11 mouse cellular contexts compared by ENCODE assay signal in genomic region chr5:136465366-136465765, GRCm38 (mm10).
A peak's percentile ranks its signal among the peaks of the same experiment; 100 is the strongest.
DNase-seq lines count a peak whose midpoint lies in the region; ATAC-seq and TF ChIP-seq lines count a peak whose summit lies in the region.
"Had no signal": no experiment of that assay in that cellular context is flagged by ENCODE, and none has a peak within 500 bp of the region (broad histone marks: within the 10 kb centered on the region; RNA-seq: fewer than 3 reads in every experiment).

No protein-coding gene starts in this region.

- no peaks in the 10 kb centered on the region for H3K9me3 ChIP-seq in lung, postnatal 0 days (ENCODE audit: low read length)
- H3K9me3 ChIP-seq in stomach, embryonic 15.5 days: no peaks in the 10 kb centered on the region
- no peaks in the 10 kb centered on the region for H3K9me3 ChIP-seq in hindbrain, embryonic 13.5 days
- H3K9me3 ChIP-seq: forebrain, embryonic 13.5 days; hindbrain, embryonic 12.5 days had no signal

- peaks cover 14% of the 10 kb centered on the region; the same call in 1 of the 2 replicates for H3K36me3 ChIP-seq in heart, adult 2 months (ENCODE audit: control insufficient read depth, insufficient read depth, low read length)
- no peaks in the 10 kb centered on the region for H3K36me3 ChIP-seq in lung, postnatal 0 days (ENCODE audit: insufficient read depth, low read length)
- no peaks in the 10 kb centered on the region for H3K36me3 ChIP-seq in stomach, embryonic 15.5 days
- H3K36me3 ChIP-seq in hindbrain, embryonic 13.5 days: no peaks in the 10 kb centered on the region
- H3K36me3 ChIP-seq: hindbrain, embryonic 12.5 days had no signal

- H3K79me2 ChIP-seq in heart, adult 2 months (replicated peaks; ENCODE audit: control insufficient read depth, insufficient read depth, low read length): no peaks in the 10 kb centered on the region

- no peak for TF ChIP-seq CTCF in heart, adult 2 months (IDR thresholded peaks at IDR 0.05)
- TF ChIP-seq CTCF in lung, postnatal 0 days (IDR thresholded peaks at IDR 0.05): no peak
- no peak for TF ChIP-seq CTCF in cortical plate, adult 2 months (IDR thresholded peaks at IDR 0.05; ENCODE audit: extremely low read depth, insufficient read depth, low read length)

- no peaks in the 10 kb centered on the region for H3K27me3 ChIP-seq in heart, adult 2 months (ENCODE audit: control insufficient read depth, insufficient read depth, low read length)
- no peaks in the 10 kb centered on the region for H3K27me3 ChIP-seq in lung, postnatal 0 days (replicated peaks; ENCODE audit: insufficient read depth, low read length)
- no peaks in the 10 kb centered on the region for H3K27me3 ChIP-seq in stomach, embryonic 15.5 days (replicated peaks)
- no peaks in the 10 kb centered on the region for H3K27me3 ChIP-seq in hindbrain, embryonic 13.5 days
- H3K27me3 ChIP-seq: forebrain, embryonic 13.5 days; hindbrain, embryonic 12.5 days had no signal

- no peak overlapping the region for H3K4me3 ChIP-seq in heart, adult 2 months
- no peak overlapping the region for H3K4me3 ChIP-seq in lung, postnatal 0 days (ENCODE audit: low read depth, low read length)
- H3K4me3 ChIP-seq in cortical plate, adult 2 months (ENCODE audit: insufficient read depth, low read length): no peak overlapping the region
- no peak overlapping the region for H3K4me3 ChIP-seq in stomach, embryonic 15.5 days (replicated peaks)
- no peak overlapping the region for H3K4me3 ChIP-seq in hindbrain, embryonic 13.5 days
- H3K4me3 ChIP-seq: forebrain, embryonic 13.5 days; hindbrain, embryonic 12.5 days had no signal

- H3K4me1 ChIP-seq in heart, adult 2 months (ENCODE audit: control insufficient read depth, insufficient read depth, low read length): peaks cover 39% of the 10 kb centered on the region
- peaks cover 46% of the 10 kb centered on the region for H3K4me1 ChIP-seq in lung, postnatal 0 days (ENCODE audit: insufficient read depth, low read depth, low read length)
- H3K4me1 ChIP-seq in cortical plate, adult 2 months (ENCODE audit: control insufficient read depth, insufficient read depth, low read length): peaks cover 6% of the 10 kb centered on the region
- peaks cover 55% of the 10 kb centered on the region for H3K4me1 ChIP-seq in stomach, embryonic 15.5 days
- peaks cover 60% of the 10 kb centered on the region for H3K4me1 ChIP-seq in hindbrain, embryonic 13.5 days (replicated peaks)

- 0 out of 2 replicates have a peak, but pooled peaks have one; percentile 11 for ATAC-seq in lung, postnatal 0 days
- no peak for ATAC-seq in stomach, embryonic 15.5 days (ENCODE audit: insufficient read depth, low FRiP score, low read depth)
- no peak for ATAC-seq in hindbrain, embryonic 13.5 days (ENCODE audit: low FRiP score)
- ATAC-seq: forebrain, embryonic 13.5 days had no signal

- WGBS in heart, adult 2 months: 31% methylated on average over 5 of the region's 5 CpGs
- WGBS in lung, postnatal 0 days: 37% methylated on average over 5 of the region's 5 CpGs
- 41% methylated on average over 5 of the region's 5 CpGs for WGBS in stomach, embryonic 15.5 days
- 60% methylated on average over 5 of the region's 5 CpGs for WGBS in hindbrain, embryonic 13.5 days

- intact Hi-C loops in heart, adult 2 months (cut with DNase I): loop anchor here (5.0 kb wide), 1 partner anchor 102 kb away; the partner anchor contains the start of gene Cux1

- H3K27ac ChIP-seq in heart, adult 2 months: peak overlapping the region; percentile 75
- H3K27ac ChIP-seq in lung, postnatal 0 days (ENCODE audit: low read length): peak overlapping the region; percentile 34
- H3K27ac ChIP-seq in cortical plate, adult 2 months (ENCODE audit: insufficient read depth, low read length): peak overlapping the region; percentile 1; the same call in 1 of the 2 replicates
- peak overlapping the region; percentile 80 for H3K27ac ChIP-seq in stomach, embryonic 15.5 days
- H3K27ac ChIP-seq in hindbrain, embryonic 13.5 days: no peak overlapping the region
- H3K27ac ChIP-seq: forebrain, embryonic 13.5 days; hindbrain, embryonic 12.5 days had no signal

- no peak for TF ChIP-seq POLR2A in heart, adult 2 months (IDR thresholded peaks at IDR 0.05; ENCODE audit: insufficient read depth, low read depth, low read length)
- no peak for TF ChIP-seq POLR2A in cortical plate, adult 2 months (IDR thresholded peaks at IDR 0.05; ENCODE audit: extremely low read depth, insufficient read depth, low read length)

- no peak for TF ChIP-seq EP300 in heart, adult 2 months (IDR thresholded peaks at IDR 0.05; ENCODE audit: insufficient read depth, low read depth, low read length)
- TF ChIP-seq EP300 in lung, postnatal 0 days (IDR thresholded peaks at IDR 0.05): no peak

- no peak overlapping the region for H3K4me2 ChIP-seq in lung, postnatal 0 days (replicated peaks; ENCODE audit: low read depth, low read length)
- H3K4me2 ChIP-seq in stomach, embryonic 15.5 days: peak overlapping the region; percentile 3; the same call in 1 of the 2 replicates
- H3K4me2 ChIP-seq in hindbrain, embryonic 13.5 days: no peak overlapping the region
- H3K4me2 ChIP-seq: forebrain, embryonic 13.5 days; hindbrain, embryonic 12.5 days had no signal

- no peak overlapping the region for H3K9ac ChIP-seq in heart, adult 2 months (ENCODE audit: low read depth, low read length)
- H3K9ac ChIP-seq in lung, postnatal 0 days (replicated peaks; ENCODE audit: low read depth): no peak overlapping the region
- no peak overlapping the region for H3K9ac ChIP-seq in stomach, embryonic 15.5 days
- no peak overlapping the region for H3K9ac ChIP-seq in hindbrain, embryonic 13.5 days
- H3K9ac ChIP-seq: forebrain, embryonic 13.5 days; hindbrain, embryonic 12.5 days had no signal

- no peak for DNase-seq in heart, adult 2 months
- no peak for DNase-seq in heart, postnatal 4 days
- peak; percentile 45 for DNase-seq in lung, postnatal 0 days (ENCODE audit: low spot score)
- DNase-seq in lung, postnatal 14 days: no peak
- DNase-seq in right cerebral cortex, postnatal 10 days (ENCODE audit: low spot score in 2 of 2): no peak
- DNase-seq: right cerebral cortex, adult 18-20 months had no signal
